Mouse (Mus musculus) MN1 (cell line): ENCODE results near the gene Tsn.

Experiments
- DNase-seq: peaks from one replicate; pipeline ENCODE4 v3.0.0-alpha.2; 2016; ENCODE audit warnings: low spot score

The Tsn gene

DNA sequence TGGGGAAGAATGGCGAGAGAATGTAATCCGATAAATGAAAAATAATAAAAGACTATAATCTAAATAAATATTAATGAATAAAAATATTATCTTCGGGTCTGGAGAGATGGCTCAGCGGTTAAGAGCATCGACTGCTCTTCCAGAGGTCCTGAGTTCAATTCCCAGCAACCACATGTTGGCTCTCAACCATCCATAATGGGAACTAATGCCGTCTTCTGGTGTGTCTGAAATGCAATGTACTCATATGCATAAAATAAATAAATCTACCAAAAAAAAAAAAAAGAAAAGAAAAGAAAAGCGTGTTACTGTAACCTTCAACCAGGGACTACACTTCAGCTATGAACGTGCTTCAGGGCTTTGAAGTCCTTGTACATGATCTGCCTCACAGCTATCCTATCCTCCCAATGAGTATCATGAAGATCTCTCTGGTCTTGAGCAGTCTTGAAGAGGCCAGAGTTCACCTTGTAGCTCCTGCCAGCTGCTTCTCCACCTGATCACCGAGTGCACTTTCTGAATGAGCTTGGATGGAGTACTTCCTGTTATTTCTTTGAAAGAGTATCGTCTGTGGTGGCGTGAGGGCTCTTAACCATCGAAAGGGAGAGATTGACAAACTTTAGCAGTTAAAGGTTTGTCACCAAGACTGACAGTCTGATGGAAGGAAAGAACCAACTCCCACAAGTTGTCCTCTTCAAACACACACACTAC, at the start of gene Tsn:
Gene Tsn (minus strand): TSS at position 118 of the 705 bp plus-strand sequence.
- no peak for DNase-seq

DNA sequence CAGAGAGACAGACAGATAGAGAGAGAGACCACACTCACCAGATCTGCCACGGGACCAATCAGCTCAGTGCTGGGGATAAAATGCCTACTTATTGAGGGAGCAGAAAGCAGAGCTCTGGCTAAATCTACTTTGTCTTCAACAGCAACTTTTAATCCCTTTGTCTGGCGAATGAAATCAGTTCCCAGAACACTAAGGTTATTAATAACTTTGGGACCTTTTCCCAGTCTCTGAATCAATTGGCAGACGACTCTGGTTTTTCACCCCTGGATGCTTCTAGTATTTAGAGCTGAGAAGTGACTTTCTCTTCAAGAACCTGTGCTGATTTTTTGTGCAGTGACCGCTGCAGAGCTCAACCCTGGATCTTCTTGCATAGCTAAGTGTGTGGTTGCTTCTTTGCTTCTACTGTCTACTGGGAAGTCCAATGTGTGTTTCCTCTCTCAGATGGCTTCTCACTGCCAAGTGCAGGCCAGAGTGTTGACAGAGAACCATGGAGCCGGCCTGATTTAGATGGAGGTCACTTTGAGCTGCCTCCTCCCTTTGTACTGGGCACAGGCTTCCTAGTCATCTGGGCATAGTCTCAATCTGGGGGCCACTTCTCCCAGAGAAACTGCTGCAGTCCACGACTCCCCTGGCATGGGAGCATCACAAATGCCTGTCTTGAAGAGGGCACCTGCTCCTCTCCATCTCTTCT, 47.7 kb upstream of the Tsn start:
- DNase-seq = no peak

DNA sequence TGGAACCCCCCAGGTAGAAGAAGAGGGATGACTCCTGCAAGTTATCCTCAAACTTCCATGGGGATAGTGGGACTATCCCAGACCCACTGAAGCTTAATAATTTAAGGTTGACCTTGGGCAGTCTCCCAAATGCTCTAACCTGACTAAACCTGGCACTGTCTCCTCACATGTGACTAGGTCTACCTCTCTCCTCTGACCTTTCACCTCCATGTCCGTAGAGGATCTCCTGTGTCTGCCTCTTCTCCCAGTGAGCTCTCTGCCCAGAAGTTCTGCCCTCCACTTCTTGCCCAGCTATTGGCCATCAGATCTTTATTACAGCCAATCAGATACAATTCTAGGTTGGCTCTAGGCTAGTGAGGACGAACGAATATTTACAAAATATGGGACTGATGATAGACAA, 38.4 kb upstream of the Tsn start:
- DNase-seq = no peak

DNA sequence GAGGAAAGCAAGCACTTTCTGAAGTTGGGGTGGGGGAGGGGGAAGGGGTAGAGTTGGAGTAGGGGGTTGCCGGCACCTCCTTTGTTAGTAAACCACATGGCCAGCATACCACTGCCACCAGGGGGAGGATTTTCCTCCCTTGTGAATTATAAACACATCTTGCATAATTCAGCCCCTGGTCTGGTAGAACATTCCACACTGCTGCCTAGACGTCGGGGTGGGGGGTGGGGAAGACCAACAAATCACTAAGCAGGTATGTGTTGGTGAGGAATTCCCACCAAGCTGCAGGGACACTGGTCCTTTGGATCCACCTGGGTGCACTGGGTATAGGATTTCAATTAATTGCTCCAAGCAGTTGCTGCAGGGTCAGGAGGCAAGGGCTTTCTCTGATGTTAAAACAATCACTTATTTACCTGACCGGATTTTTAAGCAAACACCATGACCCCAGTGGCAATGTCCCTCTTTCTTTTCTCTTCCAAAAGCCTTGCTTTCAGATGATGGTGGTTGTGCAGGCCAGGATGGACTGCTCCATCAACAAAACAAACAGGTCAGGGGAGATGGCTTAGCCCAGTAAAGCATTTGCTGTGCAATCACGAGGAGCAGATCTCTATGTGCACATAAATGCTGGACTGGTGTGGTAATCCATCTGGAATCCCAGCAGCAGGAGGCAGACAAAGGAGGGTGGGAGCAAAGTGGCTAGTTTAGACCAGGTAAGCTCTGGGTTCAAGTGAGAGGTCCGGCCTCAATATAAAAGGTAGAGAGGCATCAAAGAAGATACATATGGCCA, 32.3 kb upstream of the Tsn start:
- DNase-seq = no peak

DNA sequence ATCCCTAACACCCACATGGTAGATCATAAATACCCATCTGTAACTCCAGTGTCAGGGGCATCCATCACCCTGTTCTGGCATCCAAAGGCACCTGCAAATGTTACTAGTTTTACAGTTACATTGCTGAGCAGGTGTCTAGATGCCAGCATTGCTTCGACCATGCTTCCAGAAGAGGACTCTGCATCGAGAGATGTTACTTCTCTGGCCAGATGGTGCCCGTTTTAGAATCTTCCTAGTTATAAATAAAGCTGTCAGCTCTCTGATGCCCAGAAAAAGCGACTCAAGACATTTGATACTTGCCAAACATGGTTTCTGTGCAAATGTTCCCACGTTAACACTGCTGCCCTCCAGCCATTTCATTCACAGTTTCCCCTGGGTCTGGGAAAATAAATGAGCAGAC, 26.4 kb upstream of the Tsn start:
- no peak for DNase-seq

DNA sequence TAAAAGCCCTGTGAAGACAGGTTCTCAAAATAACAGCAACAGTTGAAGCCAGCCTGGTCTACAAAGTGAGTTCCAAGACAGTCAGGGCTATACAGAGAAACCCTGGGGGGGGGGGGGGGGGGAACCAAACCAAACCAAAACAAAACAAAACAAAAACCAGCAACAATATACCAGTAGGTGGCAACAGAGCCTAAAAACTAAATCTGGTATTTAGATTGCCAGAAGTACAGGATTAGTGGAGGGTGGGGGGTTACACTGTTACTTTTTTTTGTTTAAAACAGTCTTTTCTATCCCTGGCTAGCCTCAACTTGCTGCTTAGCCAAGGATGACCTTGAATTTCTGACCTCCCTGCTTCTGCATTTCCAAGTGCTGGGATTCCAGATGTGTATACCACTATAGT, 24.3 kb upstream of the Tsn start:
- DNase-seq = peak; percentile 48

DNA sequence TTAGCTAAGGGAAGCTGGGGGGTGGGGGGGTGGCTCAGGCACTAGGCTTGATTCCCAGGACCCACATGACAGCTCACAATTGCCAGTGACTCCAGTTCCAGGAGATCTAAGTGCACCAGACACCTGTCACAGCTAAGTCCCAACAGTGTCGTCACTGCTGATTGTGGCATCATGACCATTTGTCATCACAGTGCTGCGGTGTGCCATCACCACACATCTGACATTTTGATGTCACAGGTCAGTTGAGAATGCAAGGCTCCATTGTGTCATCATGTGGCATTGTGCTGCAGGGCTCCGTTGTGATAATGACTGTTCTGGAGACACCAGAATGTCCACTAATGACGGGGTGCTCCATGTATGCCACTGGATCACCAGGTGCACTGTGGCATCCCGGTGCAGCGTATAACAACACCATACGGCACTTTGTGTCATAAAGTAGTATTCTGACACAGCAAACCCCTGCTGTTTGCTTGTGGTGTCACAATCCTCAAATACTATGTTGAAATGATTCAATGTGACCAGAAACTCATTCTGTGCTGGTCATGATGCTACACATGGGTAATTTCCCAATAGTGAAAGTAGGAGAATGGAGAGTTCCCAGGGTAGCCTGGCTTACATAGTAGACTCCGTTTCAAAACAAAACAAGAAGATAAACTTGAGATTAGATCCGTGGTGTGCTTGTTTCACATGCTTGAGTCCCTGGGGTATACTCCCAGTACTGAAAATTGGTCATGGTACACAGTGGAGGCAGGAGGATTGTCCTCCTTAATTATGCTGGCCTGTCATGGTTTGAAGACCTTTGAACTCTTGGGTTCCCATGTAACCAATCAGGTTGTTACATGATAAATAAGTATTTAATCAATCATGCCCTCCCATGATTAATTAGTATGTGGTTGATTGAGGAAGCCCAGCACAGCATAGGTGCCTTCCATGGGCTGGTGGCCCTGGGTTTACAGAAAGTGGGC, 23.5 kb upstream of the Tsn start:
- no peak for DNase-seq

DNA sequence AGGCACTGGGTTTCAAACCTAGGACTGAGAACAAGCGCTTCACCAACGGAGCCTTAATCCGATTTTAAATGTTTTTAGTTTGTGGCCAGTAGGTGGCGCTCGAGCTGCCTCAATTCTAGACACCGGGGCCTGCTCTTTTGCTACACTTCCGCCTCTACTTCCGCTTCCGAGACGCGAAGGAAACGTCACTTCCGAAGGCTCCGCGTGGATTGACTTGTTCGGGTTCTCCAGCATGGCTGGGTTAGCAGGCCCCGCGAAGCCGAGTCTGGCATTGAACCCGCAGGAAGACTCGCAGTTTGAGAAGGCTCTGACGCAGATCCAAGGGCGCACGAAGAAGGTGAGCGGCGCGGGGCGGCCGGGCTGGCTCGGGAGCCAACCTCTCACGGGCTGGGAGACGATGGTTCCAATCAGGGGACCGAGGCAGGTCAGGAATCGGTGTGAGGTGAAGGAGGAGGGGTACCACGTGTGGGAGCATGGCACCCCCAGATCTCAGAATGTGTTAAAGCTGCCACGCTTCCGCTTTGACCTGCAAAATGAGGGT, 10.2 kb upstream of the Tsn start, which contains the start of gene Nifk:
Gene Nifk (plus strand): TSS at position 179 of the 541 bp plus-strand sequence.
- DNase-seq = peak; percentile 95

DNA sequence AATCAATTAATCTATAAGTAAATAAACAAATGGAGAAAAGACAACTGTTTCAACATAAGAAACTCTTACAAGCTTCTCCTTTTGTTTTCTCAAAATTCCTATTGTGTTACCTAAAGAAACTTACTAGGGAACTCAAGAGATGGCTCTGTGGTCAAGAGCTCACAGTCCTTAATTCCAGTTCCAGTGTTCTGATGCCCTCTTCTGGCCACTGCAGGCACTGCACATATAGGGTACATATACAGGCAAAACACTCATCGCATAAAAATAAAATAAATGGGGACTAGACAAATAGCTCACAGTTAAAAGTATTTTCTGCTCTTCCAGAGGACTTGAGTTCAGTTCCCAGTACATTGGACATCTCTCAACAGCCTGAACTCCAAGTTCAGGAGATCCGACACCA, 9.2 kb upstream of the Tsn start:
- DNase-seq = peak; percentile 24

DNA sequence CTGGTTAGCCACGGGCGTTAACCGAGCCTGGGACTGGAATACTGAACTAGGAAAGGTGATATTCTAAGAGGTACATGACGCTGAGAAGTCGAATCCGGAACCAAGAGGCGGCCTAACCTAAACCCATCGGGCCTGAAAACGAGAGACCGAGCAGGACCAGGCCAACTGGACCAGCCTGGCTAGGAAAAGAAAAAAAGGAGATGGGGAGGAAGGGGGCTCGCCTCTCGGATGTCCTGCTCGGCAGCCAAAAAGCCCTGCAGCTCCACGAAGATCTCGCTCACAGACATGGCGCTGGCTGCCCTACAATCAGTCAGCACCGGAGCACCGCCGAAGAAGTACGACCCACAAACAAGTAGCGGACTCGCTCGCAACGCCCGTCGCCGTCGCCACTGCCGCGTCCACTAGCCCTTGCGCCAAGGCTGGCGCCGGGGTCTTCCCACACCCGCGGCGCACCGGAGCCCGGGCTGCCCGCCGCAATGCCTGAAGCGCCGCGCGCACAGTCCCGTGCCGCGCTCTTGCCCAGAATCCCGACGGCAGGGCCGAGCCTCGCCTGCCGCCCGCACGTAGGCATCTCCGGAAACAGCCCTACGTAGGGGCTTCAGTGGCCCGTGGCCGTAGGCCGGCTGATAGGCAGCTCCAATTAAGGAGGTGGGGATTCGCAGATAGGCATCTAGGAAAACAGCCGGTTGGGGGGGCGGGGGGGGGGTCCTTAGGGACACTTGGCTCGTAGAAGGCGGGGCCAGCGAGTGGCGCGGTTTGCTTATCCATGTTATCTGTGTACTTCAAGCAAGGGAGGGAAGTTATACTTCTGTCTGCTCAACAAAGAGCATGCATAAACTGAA, 538 bp downstream of the Tsn start:
- peak; percentile 90 for DNase-seq

DNA sequence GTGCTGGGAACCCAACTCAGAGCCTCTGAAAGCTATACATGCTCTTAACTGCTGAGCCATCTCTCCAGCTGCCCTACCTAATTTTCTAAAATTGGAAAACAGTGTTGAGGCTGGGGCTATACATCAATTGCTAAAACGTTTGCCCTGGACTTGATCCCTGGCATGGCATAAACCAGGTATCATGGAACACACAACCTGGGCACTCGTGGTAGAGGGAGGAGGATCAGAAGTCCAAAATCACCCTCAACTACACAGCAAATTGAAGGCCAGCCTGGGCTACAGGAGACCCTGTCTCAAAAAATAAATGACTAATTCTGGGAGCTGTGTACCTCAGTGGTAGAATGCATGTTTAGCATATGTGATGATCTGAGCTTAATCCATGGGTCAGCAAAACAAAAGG, 13.8 kb downstream of the Tsn start:
- DNase-seq = no peak

DNA sequence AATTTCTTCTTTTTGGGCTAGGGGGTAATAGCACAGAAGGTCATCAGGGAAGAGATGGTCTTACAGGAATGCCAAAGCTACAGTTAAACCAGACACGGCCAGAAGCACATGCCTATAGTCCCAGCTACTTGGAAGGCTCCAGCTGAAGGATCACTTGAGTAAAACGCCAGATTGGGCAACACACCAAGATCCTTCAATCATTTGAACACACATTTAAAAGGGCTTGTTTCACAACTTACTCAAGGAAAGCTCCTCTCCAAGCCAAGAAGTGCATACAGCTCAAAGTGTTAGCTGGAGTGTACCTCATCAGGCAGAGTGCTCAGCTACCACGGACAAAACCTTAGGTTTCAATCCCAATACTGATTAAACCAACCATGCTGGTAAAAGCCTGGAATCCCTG, 14.9 kb downstream of the Tsn start:
- DNase-seq = no peak

DNA sequence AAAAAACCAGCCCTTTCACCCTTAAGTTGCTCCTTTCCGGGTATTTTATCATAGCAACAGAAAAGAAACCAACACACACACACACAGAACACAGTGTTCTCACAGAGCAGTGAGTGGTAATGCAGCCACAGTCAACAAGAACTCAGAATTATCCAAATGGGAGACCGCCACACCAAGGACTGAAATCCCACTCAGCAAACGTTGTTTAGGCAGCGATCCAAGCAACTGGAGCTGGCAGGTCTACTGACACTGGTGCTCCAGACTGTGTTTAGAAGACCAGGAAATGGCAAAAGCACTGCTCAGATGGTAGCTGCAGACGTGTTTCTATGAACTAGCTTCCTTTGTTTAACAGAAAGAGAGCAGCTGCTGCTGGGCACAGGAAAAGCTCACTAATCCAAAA, 16.7 kb downstream of the Tsn start:
- no peak for DNase-seq

DNA sequence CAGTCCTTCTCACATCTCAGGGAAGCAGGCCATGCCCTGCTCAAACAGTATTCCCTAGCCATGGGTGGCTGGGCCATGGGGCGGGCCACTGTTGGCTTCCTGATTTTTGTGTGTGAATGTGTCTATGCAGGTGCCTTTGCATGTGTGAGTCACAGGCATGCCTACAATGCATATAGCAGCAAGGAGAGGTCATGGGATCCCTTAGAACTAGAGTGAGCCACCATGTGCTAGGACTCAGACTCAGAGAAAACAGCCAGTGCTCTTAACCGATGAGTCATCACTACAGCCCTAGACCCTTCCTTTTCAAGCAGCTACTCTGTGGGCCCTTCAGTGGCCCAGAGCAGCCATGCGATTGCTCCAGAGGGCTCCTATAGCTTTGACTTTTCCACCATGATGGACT, 17.3 kb downstream of the Tsn start:
- no peak for DNase-seq

DNA sequence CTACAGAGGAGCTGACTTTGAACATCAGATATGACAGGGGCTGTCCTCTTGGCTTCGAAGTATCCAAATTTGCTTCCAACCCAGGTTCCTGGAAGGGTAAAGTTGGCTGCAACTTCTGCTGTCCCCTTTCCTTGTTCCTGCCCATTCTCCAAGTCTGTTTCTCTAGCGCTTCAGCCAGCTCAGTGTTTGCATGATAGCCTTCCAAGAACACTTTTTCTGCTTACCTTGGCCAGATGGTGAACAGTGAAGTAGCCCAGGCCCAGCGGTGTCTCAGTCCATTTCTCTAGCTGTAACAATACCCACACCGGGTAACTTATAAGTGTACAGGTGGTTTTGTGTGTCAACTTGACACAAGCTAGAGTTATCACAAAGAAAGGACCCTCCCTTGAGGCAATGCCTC, 19.2 kb downstream of the Tsn start:
- DNase-seq = no peak

DNA sequence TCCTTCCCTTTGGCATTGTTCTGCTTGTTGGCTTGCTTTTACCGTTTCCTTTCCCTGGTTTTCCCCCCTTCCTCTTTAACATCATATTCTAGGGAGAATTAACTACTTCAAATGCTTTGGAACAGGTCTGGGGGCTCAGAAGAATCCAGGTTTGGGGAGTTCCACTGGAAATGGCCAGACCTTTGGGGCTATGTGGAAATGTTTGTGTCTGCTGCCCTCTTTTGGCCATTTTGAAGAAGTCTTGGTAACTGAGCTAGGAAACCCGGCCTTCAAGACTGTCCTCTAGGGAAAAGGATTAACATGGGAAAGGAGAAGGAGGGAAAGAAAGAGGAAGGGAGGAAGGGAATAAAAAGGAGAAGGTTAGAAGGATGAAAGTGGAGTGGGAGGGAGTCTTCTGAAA, 36.4 kb downstream of the Tsn start:
- DNase-seq = peak; percentile 31

DNA sequence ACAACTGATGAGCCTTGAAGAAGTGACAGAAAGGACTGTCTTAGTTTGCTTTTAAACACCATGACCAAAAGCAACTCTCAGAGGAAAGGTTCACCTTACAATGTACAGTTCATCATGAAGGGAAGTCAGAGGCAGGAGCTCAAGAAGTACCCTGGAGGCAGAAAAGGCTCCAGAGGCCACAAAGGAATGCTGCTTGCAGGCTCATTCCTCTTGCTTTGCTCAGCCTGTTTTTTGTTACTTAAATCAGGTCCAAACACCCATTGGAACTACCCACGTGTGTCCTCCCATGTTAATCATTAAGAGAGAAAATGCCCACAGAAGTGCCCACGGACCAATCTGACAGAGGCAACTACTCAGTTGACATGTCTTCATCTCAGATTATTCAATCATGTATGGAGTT, 59.6 kb downstream of the Tsn start:
- DNase-seq = no peak
